9 mouse cellular contexts compared by ENCODE assay signal in the genomic region with DNA sequence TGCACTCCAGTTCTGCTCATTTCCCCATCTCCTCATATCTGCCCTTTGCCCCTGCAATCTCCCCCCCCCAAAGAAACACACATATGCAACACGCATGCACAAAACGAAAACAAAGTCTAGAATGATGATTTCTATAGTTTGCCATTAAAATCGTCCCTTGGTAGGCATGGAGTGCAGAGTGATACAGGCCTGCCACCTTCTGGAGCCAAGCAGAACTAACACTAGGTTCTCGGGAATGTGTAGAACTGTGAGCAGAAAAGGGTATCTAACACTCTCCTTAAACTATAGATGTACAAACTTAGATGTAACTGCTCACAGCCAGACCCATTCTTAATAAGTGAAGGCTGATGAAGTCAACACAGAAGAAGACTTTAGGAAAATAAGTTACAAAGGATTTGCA. TPM values are rescaled to one million over a fixed set of nuclear protein-coding genes. Genes with fewer than 3 reads are reported as not detected.
DNase-seq lines count a peak whose midpoint lies in the region; ATAC-seq and TF ChIP-seq lines count a peak whose summit lies in the region.
"Had no signal": no experiment of that assay in that cellular context is flagged by ENCODE, and none has a peak within 500 bp of the region (broad histone marks: within the 10 kb centered on the region; RNA-seq: fewer than 3 reads in every experiment).

No protein-coding gene starts in this region.

- H3K36me3 ChIP-seq in MEL (ENCODE audit: control insufficient read depth in 1 of 2, insufficient read depth in 2 of 2, low read length in 2 of 2) = no peaks in the 10 kb centered on the region
- H3K36me3 ChIP-seq: embryonic facial prominence, embryonic 15.5 days; liver, embryonic 15.5 days had no signal

- no peaks in the 10 kb centered on the region; a peak in 1 of 4 replicates for H3K27me3 ChIP-seq in MEL (ENCODE audit: control insufficient read depth in 1 of 2, insufficient read depth in 2 of 2, low read length in 2 of 2)
- H3K27me3 ChIP-seq: liver, embryonic 15.5 days had no signal

- no peaks in the 10 kb centered on the region for H3K4me1 ChIP-seq in MEL (ENCODE audit: control insufficient read depth in 1 of 2, insufficient read depth in 2 of 2, low read length in 2 of 2)
- H3K4me1 ChIP-seq: embryonic facial prominence, embryonic 15.5 days; liver, embryonic 15.5 days had no signal

- TF ChIP-seq CTCF in MEL (IDR thresholded peaks at IDR 0.05 in 2 of 3, conservative IDR thresholded peaks at IDR 0.05 in 1 of 3; ENCODE audit: control insufficient read depth in 1 of 3, insufficient read depth in 1 of 3, low read depth in 2 of 3, low read length in 3 of 3, poor library complexity in 1 of 3, severe bottlenecking in 1 of 3) = peak; percentile 67 to 85 (median 73)
- peak; percentile 80; the same call in 1 of the 2 replicates for TF ChIP-seq CTCF in brain, embryonic 14.5 days (IDR thresholded peaks at IDR 0.05; ENCODE audit: borderline replicate concordance, extremely low read depth, insufficient read depth, insufficient read length)

- peak; percentile 13 for DNase-seq in layer of hippocampus, adult 11-12 months (ENCODE audit: low spot score)
- DNase-seq in layer of hippocampus, adult 9-10 months (ENCODE audit: low spot score) = no peak
- peak; percentile 51 for DNase-seq in MEL (ENCODE audit: low read depth, low spot score)
- peak; percentile 75 for DNase-seq in brain, embryonic 14.5 days (ENCODE audit: low read depth)
- peak; percentile 67 for DNase-seq in testis, postnatal 10 days (ENCODE audit: low spot score)

- no peak for TF ChIP-seq EP300 in MEL (IDR thresholded peaks at IDR 0.05; ENCODE audit: low read depth in 1 of 2, low read length in 2 of 2)

- peak; percentile 67 to 84; a peak in 3 of 4 replicates for ATAC-seq in hematopoietic stem cell, adult 5-6 weeks (replicated peaks in 1 of 2; ENCODE audit: insufficient read depth in 1 of 2, low FRiP score in 2 of 2, low TSS enrichment in 1 of 2, low read depth in 1 of 2, poor library complexity in 2 of 2, severe bottlenecking in 2 of 2)
- ATAC-seq in megakaryocyte, adult 5-6 weeks (ENCODE audit: poor library complexity, severe bottlenecking) = peak; percentile 62

- H3K9me3 ChIP-seq in MEL (replicated peaks; ENCODE audit: insufficient read depth, low read length) = no peaks in the 10 kb centered on the region
- H3K9me3 ChIP-seq: embryonic facial prominence, embryonic 15.5 days; liver, embryonic 15.5 days had no signal

- no peak overlapping the region for H3K4me3 ChIP-seq in MEL (ENCODE audit: control insufficient read depth in 1 of 2, insufficient read depth in 1 of 2, low read depth in 2 of 2, low read length in 2 of 2)
- H3K4me3 ChIP-seq: embryonic facial prominence, embryonic 15.5 days; liver, embryonic 15.5 days had no signal

- no peaks in the 10 kb centered on the region for H3K79me2 ChIP-seq in MEL (ENCODE audit: control insufficient read depth, insufficient read depth, low read length, poor library complexity)

- H3K27ac ChIP-seq in MEL (ENCODE audit: control insufficient read depth, low read depth, low read length) = no peak overlapping the region
- H3K27ac ChIP-seq: embryonic facial prominence, embryonic 15.5 days; liver, embryonic 15.5 days had no signal

- TF ChIP-seq POLR2A in MEL (IDR thresholded peaks at IDR 0.05; ENCODE audit: control insufficient read depth in 1 of 2, insufficient read depth in 1 of 2, low read depth in 1 of 2, low read length in 2 of 2, poor library complexity in 1 of 2) = no peak
- TF ChIP-seq POLR2A in brain, embryonic 14.5 days (IDR thresholded peaks at IDR 0.05; ENCODE audit: borderline replicate concordance, extremely low read depth, insufficient read depth, insufficient read length, poor library complexity, severe bottlenecking) = no peak

- H3K9ac ChIP-seq in MEL (ENCODE audit: control insufficient read depth, low read depth, low read length, poor library complexity, severe bottlenecking) = no peak overlapping the region
- H3K9ac ChIP-seq: embryonic facial prominence, embryonic 15.5 days; liver, embryonic 15.5 days had no signal

- TF ChIP-seq RAD21 in MEL (IDR thresholded peaks at IDR 0.05; ENCODE audit: low read depth, low read length) = peak; percentile 94

TF ChIP-seq in MEL, 35 proteins besides CTCF, POLR2A, EP300 and RAD21:
- peak; percentile 91 for TF ChIP-seq SMC3 (IDR thresholded peaks at IDR 0.05; ENCODE audit: low read depth, low read length)
- peak; percentile 78 for TF ChIP-seq ZC3H11A (IDR thresholded peaks at IDR 0.05; ENCODE audit: low read depth, low read length)
- no peak for TF ChIP-seq MAX (IDR thresholded peaks at IDR 0.05; ENCODE audit: low read length)

RNA-seq across cellular contexts. Expression of gene Ankrd55, which starts 23.6 kb away (rescaled TPM):
- total RNA-seq in MEL (2012; rRNA removed) = not detected in 2 replicates
- not detected for polyA plus RNA-seq in MEL (2012; ENCODE audit: insufficient read depth in 1 of 2, insufficient read length in 2 of 2, low read depth in 1 of 2, low replicate concordance in 2 of 2, missing spikeins in 1 of 2)
- 6.0 and 8.5 TPM in 2 replicates for polyA plus RNA-seq in brain, embryonic 14.5 days (2012; rRNA removed)
- not detected in 2 replicates for total RNA-seq in hematopoietic stem cell, adult 5-6 weeks (2017)
- total RNA-seq in megakaryocyte, adult 5-6 weeks (2015) = 0.16 and 0.36 TPM in 2 replicates
- total RNA-seq in megakaryocyte, adult 5-6 weeks (2017) = not detected in 2 replicates
